Mouse (Mus musculus): ENCODE data around the gene Kcnv2.

DNA sequence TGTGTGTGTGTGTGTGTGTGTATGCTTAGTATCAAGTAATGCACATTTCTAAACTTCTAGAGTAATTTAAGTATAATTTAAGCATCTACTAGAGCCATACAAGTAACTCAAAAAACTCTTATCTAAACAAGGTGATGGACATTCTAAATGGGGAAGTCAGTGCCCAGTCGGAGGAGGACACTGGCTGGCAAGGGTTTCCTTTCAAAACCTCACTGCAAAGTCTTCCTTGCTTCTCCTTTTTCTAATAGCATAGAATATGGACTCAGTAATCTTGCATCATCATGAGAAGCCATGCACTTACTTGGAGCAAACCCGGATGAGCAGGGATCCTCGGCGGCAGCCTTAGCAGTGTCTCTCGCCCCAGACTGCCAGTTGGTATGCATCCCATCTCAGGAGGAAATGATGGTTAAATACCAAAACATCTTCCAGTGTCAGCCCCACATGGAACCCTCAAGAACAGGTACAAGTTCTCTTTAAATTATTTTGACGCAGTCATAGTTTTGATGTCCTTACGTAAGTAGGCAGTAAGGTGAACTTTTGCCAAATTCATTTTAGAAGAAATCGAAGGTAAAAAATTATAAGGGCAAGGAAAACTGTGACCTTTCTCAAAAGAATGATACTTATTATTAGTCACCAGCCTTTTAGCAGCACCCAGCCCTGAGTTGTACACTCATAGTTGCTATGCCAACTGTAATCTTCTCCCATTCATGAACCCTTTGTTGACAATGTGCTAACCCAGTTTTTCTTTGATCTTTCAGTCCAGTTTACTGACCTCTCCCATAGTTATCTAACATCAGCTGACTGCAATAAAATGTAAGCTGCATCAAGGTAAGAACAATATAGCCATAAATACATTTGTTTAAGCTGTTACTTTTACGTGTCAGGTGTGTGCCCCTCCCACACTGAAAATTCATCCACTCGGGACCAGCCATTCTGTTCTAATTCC is 5.8 kb upstream of the Kcnv2 start:
- TF ChIP-seq USF1 (IDR thresholded peaks at IDR 0.05; ENCODE audit: low read depth, low read length) (no peak), SMC3 (IDR thresholded peaks at IDR 0.05; ENCODE audit: low read depth, low read length) (no peak), HCFC1 (IDR thresholded peaks at IDR 0.05; ENCODE audit: low read depth, low read length) (no peak), POLR2A (IDR thresholded peaks at IDR 0.05; ENCODE audit: control insufficient read depth in 1 of 2, insufficient read depth in 1 of 2, low read depth in 1 of 2, low read length in 2 of 2, poor library complexity in 1 of 2) (no peak), ELF1 (IDR thresholded peaks at IDR 0.05; ENCODE audit: low read depth, low read length) (no peak), CTCF (IDR thresholded peaks at IDR 0.05 in 2 of 3, conservative IDR thresholded peaks at IDR 0.05 in 1 of 3; ENCODE audit: control insufficient read depth in 1 of 3, insufficient read depth in 1 of 3, low read depth in 2 of 3, low read length in 3 of 3, poor library complexity in 1 of 3, severe bottlenecking in 1 of 3) (no peak)
